In genomic region chr14:38533495-38533894, GRCm38 (mm10) we compare ENCODE assay signal across 17 mouse cellular contexts.
DNase-seq lines count a peak whose midpoint lies in the region; TF ChIP-seq lines count a peak whose summit lies in the region.
"Had no signal": no experiment of that assay in that cellular context is flagged by ENCODE, and none has a peak within 500 bp of the region (broad histone marks: within the 10 kb centered on the region; RNA-seq: fewer than 3 reads in every experiment).

No protein-coding gene starts in this region.

- H3K4me1 ChIP-seq in MEL (ENCODE audit: control insufficient read depth in 1 of 2, insufficient read depth in 2 of 2, low read length in 2 of 2): peaks cover 6 to 18% of the 10 kb centered on the region in 2 experiments

- H3K36me3 ChIP-seq in MEL (ENCODE audit: control insufficient read depth in 1 of 2, insufficient read depth in 2 of 2, low read length in 2 of 2): peaks cover 0 to 23% of the 10 kb centered on the region in 2 experiments; a peak in 2 of 4 replicates
- H3K36me3 ChIP-seq: G1E had no signal

- TF ChIP-seq RAD21 in MEL (IDR thresholded peaks at IDR 0.05; ENCODE audit: low read depth, low read length): no peak

- no peak overlapping the region for H3K9ac ChIP-seq in MEL (ENCODE audit: control insufficient read depth, low read depth, low read length, poor library complexity, severe bottlenecking)

- TF ChIP-seq POLR2A in MEL (IDR thresholded peaks at IDR 0.05; ENCODE audit: control insufficient read depth in 1 of 2, insufficient read depth in 1 of 2, low read depth in 1 of 2, low read length in 2 of 2, poor library complexity in 1 of 2): no peak

- no peaks in the 10 kb centered on the region for H3K9me3 ChIP-seq in MEL (replicated peaks; ENCODE audit: insufficient read depth, low read length)
- H3K9me3 ChIP-seq: G1E had no signal

- no peak for TF ChIP-seq CTCF in MEL (IDR thresholded peaks at IDR 0.05 in 2 of 3, conservative IDR thresholded peaks at IDR 0.05 in 1 of 3; ENCODE audit: control insufficient read depth in 1 of 3, insufficient read depth in 1 of 3, low read depth in 2 of 3, low read length in 3 of 3, poor library complexity in 1 of 3, severe bottlenecking in 1 of 3)

- H3K4me3 ChIP-seq in MEL (ENCODE audit: control insufficient read depth in 1 of 2, insufficient read depth in 1 of 2, low read depth in 2 of 2, low read length in 2 of 2): no peak overlapping the region

- H3K27ac ChIP-seq in MEL (ENCODE audit: control insufficient read depth, low read depth, low read length): peak overlapping the region; percentile 45; the same call in 1 of the 2 replicates

- H3K27me3 ChIP-seq in MEL (ENCODE audit: control insufficient read depth in 1 of 2, insufficient read depth in 2 of 2, low read length in 2 of 2): no peaks in the 10 kb centered on the region
- H3K27me3 ChIP-seq: CH12.LX, Patski had no signal

- peak; percentile 84 to 88 for TF ChIP-seq EP300 in MEL (IDR thresholded peaks at IDR 0.05; ENCODE audit: low read depth in 1 of 2, low read length in 2 of 2)

- H3K79me2 ChIP-seq in MEL (ENCODE audit: control insufficient read depth, insufficient read depth, low read length, poor library complexity): no peaks in the 10 kb centered on the region

- peak; percentile 52 for DNase-seq in MEL (ENCODE audit: low read depth, low spot score)
- no peak for DNase-seq in left cerebral cortex, postnatal 4 days
- DNase-seq: adrenal gland, adult 2 months; adrenal gland, adult 8-10 months; adrenal gland, postnatal 10 days; adrenal gland, postnatal 14 days; adrenal gland, postnatal 25 days; adrenal gland, postnatal 36 days; B cell, adult 2 months; cerebellum, adult 11 months; cerebellum, adult 11-12 months; cerebellum, adult 18-20 months; cerebellum, adult 2 months; cerebellum, adult 8-10 months had no signal

- intact Hi-C loops in left cerebral cortex, postnatal 4 days (cut with DNase I): no loop called here

TF ChIP-seq in MEL, 35 proteins besides CTCF, POLR2A, EP300 and RAD21:
- no peak for TF ChIP-seq ELF1 (IDR thresholded peaks at IDR 0.05; ENCODE audit: low read depth, low read length)
- peak; percentile 70; the same call in 1 of the 2 replicates for TF ChIP-seq GATA1 (IDR thresholded peaks at IDR 0.05; ENCODE audit: low read depth, low read length)
- TF ChIP-seq CHD2 (IDR thresholded peaks at IDR 0.05; ENCODE audit: low read length): no peak
- TF ChIP-seq MYB (IDR thresholded peaks at IDR 0.05; ENCODE audit: low read depth, low read length): peak; percentile 42; the same call in 1 of the 2 replicates
- TF ChIP-seq CHD1 (IDR thresholded peaks at IDR 0.05; ENCODE audit: low read depth, low read length): no peak
- TF ChIP-seq MYC (IDR thresholded peaks at IDR 0.05; ENCODE audit: low read depth, low read length): peak; percentile 23; the same call in 1 of the 2 replicates
- TF ChIP-seq SIN3A (IDR thresholded peaks at IDR 0.05; ENCODE audit: low read length): no peak
- no peak for TF ChIP-seq MXI1 (IDR thresholded peaks at IDR 0.05; ENCODE audit: low read depth, low read length)
- no peak for TF ChIP-seq USF2 (IDR thresholded peaks at IDR 0.05; ENCODE audit: borderline replicate concordance in 1 of 2, insufficient read depth in 1 of 2, low read depth in 1 of 2, low read length in 2 of 2)
- TF ChIP-seq ZNF384 (IDR thresholded peaks at IDR 0.05; ENCODE audit: low read depth, low read length): no peak
- TF ChIP-seq TCF12 (IDR thresholded peaks at IDR 0.05; ENCODE audit: low read depth, low read length): peak; percentile 59
- no peak for TF ChIP-seq UBTF (IDR thresholded peaks at IDR 0.05; ENCODE audit: borderline replicate concordance, insufficient read depth, low read depth, low read length)
- no peak for TF ChIP-seq MAZ (IDR thresholded peaks at IDR 0.05; ENCODE audit: low read depth, low read length)
- peak; percentile 67 for TF ChIP-seq ETS1 (IDR thresholded peaks at IDR 0.05; ENCODE audit: low read depth, low read length)
- no peak for TF ChIP-seq NRF1 (IDR thresholded peaks at IDR 0.05; ENCODE audit: insufficient read depth, low read depth, low read length, poor library complexity, severe bottlenecking)
